Mouse (Mus musculus) hindlimb bud, embryonic 11.5 days (tissue): ENCODE results near the gene 3110001I22Rik.
"Not testable (repeated sequence)": the region's sequence is repeated elsewhere in the genome, so short reads cannot be mapped to it uniquely, and the experiment has no call there.

Source experiments
- DNase-seq: peaks from one replicate; pipeline ENCODE4 v3.0.0-alpha.2; 2012; ENCODE audit warnings: low read depth, low spot score; ENCODE audit errors: extremely low spot score

Gene 3110001I22Rik

DNA sequence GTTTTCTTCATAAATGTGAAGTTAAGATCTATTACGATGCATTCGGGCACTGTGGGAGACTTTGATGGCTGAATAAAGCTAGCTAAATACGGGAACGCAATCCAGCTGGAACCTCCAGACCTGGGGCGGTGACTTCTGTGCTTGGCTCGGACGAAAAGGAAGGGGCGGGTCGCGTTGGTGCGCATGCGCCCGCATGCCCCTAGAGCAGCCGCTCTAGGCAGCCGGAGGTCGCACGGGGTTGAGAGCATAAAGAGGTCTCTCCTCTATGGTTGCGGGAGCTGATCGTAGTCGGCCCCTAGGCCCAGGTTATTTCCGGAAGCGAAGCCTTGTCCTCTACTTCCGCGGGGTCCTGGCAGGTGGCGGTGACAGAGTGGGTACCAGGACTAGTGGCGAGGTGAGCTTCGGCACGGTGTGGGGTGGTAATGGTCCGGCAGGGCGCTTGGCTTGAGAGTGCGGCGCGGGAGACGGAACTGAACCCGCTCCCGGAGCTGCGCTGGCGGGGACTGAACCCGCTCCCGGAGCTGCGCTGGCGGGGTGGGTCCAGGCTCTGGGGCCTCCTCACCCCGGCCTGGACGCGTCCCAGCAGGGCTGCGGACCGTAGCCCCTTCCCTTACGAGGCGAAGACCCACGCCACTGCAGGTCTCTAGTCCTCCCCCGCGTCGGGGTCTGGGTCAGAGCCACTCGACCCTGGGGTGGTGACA is at the start of gene 3110001I22Rik, which contains the start of gene Bfar:
Gene 3110001I22Rik (plus strand): TSS at position 245 of the 701 bp plus-strand sequence.
Gene Bfar (plus strand): TSS at position 174 of the 701 bp plus-strand sequence.
- DNase-seq: peak; percentile 62

DNA sequence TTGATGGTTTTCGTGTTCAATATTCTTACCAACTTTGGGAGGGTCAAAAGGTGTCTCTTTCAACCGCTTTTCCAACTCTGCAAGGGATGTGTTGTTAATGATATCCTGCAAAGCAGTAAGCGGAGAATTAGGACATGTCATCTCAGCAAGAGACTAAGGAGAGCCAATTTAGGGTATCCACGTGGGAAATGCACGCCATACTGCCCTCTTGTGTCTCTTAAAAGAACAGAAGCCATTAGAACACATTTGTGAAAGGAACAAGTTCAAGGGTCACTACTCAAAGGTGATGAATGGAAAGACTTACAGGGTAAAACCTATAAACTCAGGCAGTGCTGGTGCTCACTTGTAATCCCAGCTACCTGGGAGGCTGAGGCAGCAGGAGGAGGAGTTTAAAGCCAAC is 43.4 kb upstream of the 3110001I22Rik start:
- DNase-seq: peak; percentile 2

DNA sequence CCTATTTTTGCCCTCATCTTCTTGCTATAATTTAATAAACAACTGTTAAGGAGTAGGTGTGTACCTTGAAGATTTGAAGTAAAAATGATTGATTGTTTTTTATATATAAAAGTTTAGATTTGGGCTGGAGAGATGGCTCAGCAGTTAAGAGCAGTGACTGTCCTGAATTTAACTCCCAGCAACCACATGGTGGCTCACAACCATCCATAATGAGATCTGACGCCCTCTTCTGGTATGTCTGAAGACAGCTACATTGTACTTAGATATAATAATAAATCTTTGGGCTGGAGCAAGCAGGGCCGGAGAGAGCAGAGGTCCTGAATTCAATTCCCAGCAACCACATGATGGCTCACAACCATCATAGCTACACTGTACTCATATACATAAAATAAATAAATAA is 33.5 kb upstream of the 3110001I22Rik start:
- DNase-seq: not testable (repeated sequence)

DNA sequence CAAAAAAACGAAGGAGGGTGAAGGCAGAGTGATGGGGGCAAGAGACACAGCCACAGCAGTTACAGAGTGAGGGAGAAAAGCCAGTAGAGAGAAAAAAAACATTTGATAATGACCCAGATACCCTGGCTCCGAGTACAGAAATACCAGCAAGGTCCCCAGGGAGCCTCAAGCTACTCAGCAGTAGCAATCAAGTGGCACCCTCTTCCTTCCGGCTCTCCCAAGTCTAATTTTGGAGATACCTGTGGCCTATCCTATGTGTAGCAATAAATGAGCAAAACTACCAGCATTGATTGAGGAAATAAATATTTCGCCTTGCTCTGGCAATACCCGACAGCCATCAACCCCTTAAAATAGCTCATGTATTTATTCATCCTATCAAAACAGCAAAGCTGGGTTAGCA is 32.2 kb upstream of the 3110001I22Rik start:
- DNase-seq: no peak

DNA sequence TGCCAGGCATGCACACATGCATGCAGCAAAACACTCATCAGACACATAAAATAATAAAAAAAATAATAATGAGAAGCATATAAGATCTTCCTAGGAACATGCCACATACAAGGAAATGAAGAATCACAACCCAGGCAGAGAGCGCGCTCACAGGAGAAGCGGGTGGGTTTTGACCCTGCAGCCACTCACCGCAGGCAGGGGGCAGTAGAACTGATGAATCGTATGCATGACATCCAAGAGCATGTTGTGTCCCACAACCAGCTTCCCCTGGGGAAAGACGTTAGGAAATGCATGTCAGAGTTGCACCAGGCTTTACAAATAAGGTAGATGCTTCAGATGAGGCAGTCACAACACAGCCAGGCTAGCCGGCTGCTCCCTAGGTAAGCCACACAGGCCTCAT is 31.7 kb upstream of the 3110001I22Rik start:
- DNase-seq: no peak

DNA sequence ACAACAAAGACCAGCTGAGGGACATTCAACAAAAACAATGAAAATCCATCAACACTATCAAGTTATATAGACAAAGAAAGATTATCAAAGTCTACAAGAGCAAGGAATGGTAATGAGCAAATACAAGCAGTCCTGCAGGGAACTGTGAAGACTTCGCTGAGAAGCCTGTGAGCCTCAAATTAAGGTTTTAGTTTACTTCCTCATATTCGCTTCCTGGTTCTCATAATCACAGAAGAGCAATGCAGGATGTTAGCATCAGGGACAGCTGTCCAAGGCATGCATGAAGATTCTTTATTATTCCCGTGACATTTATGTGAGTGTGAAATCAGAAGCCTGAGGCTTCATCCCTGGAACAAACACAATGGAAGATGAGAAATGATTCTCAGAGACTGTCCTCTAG is 27.3 kb upstream of the 3110001I22Rik start:
- no peak for DNase-seq

DNA sequence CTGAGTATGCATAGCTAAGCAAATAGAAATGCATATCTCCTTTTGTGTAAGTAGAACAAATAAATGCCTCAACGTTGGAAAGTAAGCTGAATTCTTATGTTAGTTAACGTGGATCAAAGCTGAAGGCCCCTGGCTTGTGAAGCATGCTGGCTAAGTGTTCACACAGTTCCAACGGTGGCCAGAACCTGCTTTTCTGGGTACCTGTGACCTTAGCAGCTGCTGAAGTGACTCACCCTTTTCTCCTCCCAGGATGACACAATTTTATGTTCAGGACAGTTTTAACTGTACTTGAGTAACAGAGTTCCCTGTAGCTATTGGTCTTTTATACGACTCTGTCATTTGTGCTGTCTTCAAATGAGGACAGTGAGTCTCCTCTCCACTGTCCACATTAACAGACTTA is 25.8 kb upstream of the 3110001I22Rik start:
- no peak for DNase-seq

DNA sequence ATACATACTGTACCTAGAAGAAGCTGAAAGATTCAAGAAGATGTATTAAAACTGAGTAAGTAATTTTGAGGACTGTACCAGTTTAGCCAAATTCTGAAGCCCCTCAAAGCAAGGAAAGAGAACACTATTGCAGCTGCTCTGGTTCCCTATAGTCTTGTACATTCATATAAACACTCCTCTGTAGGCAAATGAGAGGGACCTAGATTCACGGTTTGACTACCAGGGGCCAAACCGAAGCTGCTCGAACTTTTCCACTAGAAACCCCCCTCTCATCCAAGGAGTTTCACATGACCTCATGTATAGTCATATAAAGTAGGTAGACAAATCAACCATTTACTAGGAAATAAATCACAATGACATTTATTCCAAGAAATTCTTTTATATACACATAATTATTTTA is 12.8 kb upstream of the 3110001I22Rik start:
- no peak for DNase-seq

DNA sequence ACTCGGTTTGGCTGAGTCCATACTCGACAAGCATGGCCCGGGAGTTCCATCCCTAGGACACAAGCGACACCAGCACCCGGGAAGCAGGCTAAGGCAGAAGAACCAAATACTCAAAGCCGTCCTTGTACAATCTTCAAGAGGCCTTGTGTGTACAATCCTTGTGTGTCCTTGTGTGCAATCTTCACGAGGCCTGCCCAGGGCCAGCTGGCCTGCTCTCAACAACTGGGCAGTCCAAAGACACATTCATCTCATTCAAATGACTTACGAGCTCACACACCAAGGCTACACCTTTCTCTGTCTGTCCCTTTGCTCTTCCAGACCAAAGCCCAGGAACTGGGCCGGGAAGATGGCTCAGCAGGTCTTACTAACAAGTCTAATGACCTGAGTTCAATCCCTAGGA is 11.0 kb upstream of the 3110001I22Rik start:
- DNase-seq: no peak

DNA sequence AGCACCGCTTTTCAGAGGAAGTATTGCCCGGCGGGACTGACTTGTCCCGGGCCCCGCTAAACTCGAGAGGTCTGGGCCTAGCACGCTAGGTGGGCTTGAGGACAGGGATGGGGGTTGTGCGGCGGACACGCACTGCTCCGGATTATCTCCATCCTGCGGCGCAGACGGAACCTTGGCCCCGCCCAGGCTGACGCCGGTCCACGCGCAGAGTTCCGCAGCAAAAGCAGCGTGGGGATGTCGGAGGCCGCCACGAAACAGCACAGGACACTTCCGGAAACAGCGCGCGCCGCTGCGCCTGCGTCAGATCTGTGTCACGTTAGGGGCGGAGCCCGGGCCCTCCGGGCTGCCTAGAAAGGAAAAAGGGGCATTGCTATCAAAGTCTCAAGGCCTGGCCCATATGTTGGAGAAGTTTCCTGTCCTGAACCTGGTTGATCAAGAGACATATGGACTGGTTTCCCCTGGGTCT is 3.8 kb upstream of the 3110001I22Rik start, which contains the start of gene Parn:
Gene Parn (minus strand): TSS at position 293 of the 466 bp plus-strand sequence.
- DNase-seq: peak; percentile 70

DNA sequence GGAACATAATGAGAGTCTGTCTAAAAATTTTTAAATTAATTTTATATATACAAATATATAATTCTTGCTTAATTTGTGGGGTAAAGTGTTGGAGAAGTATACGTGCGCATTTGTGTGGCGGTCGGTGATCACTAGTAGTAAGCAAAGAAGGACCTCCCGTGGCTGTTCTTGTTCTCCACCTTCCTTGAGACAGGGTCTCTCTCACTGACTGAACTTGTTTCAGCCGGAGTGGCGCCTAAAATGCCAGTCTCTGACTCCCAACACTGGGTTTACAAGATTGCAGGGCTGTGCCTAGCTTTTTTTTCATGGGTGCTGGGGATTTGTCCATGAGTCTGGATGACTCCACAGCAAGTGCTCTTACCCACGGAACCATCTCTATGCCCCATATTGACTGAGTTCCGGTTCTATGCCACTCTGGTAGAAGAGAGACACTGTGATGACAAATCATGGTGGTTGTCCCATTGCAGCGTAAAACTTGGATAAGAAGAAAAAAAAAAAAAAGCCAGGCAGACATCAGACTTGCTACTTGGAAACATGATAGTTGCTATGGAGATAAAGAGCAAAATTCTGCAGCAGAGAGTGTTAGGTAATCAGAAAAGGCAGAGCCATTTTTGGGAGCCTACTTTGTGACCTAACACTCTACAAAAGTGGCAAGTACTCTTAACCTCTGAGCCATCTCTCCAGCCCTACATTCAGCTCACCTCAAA is 3.2 kb upstream of the 3110001I22Rik start:
- no peak for DNase-seq

DNA sequence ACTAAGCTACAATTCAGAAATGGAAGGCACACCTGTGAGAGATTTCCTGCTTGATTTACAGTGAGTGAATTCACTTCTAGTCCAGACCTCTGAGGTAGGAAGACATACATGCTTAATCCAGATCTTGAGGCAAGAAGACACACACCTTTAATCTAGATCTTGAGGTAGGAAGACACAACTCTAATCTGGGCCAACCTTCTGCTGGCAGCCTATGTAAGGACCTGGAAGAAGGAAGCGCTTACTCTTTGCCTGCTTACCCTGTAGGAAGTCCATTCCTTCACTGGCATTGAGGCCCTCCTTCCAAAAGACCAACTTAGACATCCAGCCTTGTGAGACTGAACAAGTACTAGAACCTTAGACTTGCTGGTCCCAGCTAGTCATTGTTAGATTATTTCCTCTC is 2.4 kb upstream of the 3110001I22Rik start:
- DNase-seq: no peak

DNA sequence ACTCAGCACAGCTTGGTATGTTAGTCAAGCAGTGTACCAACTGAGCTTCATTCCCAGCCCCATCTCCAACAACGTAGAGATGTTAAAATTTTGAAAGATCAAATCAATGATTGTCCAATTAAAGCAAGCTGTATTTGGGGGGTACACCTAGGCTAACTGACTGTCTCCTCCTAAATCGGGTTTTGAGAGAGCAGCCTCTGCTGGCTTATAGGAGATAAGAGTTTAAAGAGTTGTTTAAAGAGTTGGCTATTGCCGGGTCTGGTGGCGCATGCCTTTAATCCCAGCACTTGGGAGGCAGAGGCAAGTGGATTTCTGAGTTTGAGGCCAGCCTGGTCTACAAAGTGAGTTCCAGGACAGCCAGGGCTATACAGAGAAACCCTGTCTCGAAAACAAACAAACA is 833 bp upstream of the 3110001I22Rik start:
- DNase-seq: not testable (repeated sequence)

DNA sequence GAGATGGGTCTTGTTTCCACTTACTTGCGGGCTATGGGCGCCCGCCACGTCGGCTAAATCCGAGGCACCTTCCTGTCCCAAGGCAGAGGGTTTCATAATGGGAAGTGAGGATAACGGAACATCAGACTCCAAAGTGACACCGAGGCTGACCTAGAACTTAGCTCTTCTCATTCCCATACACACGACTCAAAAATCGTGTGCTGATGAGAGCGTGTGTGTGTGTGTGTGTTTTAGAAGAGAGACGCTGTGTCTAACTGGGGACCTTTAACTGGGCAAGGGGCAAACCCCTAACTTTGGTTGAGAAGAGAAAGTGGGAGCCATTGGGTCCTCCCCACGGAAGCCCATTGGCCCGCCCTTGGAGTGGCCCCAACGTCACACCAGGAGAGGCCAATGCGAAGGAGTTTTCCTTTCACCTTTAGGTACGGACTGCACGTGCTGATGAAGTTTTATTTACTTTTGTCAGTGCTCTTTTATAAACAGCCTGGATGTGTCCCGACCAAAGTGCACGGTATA is 713 bp downstream of the 3110001I22Rik start:
- peak; percentile 12 for DNase-seq

DNA sequence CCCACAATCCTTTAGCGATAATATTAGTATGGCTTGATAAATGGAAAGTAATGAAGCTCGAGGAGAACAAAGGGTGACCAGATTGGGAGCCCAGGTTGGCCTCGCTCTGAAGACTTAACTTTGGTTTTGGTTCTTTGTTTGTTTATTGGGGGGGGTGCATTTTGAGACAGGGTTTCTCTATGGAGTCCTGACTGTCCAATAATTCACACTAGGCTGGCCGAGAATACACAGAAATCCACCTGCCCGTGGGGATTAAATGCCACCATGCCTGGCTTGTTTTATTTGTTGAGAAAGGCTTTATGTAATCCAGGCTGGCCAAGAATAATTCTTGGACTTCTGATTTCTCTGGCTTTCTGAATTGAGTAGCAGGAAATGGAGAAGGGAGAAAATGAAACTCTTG is 1.4 kb downstream of the 3110001I22Rik start:
- no peak for DNase-seq

DNA sequence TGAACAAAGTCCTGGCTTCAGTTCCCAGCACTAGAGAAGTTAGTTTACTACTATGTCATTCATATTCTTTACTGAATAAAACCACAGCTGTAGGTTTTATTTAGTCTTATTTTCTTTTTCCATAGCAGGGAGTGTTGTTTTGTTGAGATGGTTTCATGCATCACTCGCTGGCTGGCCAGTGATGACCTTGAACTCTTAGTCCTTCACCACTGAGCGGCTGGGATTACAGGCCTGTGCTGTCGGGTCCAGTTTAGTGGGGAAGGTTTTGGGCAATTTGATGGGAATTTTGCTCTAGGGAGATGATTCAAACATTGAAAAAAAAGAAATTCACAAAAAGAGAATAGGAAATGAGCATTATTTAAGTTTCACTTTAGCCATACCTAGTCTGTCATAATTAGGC is 2.8 kb downstream of the 3110001I22Rik start:
- DNase-seq: no peak

DNA sequence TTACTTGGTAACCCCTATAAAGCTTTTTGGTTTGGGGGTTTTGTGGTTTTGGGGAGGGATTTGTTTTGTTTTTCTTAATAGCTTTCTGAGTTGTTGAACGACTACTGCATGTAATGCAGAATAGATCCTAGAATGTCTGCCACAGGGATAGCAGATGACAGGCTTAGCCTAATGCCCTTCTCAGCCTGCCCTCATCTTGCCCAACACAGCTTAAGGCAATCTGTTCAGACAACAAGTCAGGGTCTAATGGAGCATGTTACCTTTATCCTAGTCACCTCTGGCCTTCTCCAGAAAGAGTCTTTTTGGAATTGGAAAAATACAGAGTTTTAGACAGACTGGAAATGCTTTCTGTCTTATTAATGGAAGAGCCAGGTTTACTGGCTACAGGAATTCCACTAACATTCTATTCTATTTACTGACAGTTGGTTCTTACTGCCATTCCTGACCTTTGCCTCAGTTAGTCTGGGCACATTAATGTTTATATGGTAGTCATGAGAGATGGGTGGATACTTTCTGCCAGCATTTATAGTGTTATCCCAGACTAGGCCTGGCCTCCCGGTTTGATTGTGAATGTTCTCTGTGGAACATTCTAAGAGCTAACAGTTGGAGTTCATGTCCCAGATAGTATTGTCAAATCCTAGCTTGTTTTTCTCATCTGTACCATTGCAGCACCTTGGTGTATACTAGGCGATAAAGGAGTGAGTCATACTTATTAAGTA is 7.0 kb downstream of the 3110001I22Rik start:
- no peak for DNase-seq

DNA sequence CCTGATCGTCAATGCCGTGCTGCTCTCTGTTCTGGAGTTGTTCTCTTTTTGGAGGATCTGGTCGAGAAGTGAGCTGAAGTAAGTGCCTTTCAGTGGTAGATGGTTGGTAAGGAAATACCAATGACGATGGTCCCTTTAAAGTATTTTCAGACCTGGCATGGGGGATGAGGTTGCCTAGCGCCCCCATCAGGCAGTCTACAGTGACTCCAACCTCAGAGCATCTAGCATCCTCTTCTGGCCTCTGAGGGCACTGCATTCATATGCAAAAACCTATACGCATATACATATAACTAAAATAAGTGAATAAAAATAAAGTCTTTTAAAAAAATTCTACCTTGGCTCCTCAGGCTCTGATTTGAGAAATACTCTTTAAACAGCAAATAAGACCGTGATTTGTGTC is 27.3 kb downstream of the 3110001I22Rik start:
- no peak for DNase-seq

DNA sequence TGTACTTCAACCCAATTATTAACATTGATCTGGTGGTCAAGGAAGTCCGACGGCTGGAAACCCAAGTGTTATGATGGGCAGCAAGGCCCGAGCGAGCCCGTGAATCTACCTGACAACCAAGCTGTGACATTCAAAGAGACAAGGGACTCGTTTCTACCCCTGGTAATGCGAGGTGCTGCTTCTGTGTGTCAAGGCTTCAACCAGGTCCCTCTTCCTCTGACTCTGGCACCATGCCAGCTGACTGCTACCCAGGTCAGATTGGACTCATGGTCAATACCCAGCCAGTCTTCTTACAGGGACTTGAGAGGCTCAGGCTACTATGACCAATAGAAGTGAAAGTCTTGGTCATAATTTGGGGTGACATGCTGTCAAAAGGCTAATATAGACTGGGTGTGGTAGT is 30.5 kb downstream of the 3110001I22Rik start:
- no peak for DNase-seq

DNA sequence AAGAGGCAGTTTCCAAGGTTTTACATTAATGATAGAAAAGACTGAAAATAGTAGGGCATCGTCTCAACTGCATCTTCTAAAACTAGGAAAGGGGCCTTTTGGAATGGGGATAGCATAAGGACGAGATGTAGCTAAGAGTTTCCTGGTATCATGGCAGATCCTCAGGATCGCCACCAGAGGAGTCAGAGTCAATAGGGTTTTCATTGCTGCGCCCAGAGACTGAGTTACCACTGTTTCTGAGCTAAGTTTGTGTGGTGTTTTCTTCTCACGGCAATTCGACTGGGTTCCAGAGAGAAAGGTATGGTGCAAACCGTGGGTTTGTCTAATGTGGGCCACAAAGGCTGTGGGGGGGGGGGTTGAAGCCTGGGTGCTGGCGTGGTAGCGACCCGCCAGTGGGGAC is 32.9 kb downstream of the 3110001I22Rik start:
- DNase-seq: no peak

DNA sequence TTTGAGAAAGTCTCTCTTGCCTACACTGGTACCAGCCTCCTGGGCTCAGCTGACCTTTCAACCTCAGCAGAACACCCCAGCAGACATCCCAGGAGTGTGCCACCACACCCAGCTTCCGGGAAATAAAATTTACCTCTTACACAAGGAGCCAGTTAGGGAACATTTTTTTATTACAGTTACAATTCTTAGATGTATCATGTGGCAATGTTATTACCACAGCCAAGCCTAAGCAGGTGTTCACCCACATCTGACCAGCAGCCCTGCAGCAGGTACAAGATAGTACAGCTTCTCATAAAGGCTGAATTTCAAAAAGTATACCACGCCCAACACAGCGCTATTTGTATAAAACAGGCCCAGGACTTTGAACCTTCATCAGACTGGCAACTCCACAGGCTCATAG is 43.2 kb downstream of the 3110001I22Rik start:
- no peak for DNase-seq
